Mouse (Mus musculus): ENCODE data around the gene Trappc1. TPM values are rescaled to one million over a fixed set of nuclear protein-coding genes. Genes with fewer than 3 reads are reported as not detected.

Trappc1 gene
- polyA plus RNA-seq, 1 experiment from 2014 or later, result 147 TPM

DNA sequence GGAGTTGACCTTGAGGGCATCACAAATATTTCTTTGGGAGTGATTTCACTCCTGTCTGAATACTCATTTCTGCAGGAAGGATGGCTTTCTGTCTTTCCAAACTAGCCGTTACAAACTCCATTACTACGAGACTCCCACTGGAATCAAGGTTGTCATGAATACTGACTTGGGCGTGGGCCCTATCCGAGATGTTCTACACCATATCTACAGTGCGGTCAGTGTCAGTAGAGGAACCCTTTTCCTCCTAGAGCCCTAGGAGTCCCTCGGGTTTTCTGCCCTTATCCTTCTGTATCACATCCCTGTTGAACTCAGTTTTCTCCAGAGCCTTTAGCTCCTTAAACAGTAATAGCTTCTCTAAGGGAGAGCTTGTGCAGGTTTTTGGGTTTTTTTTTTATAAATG is 969 bp downstream of the Trappc1 start:
- H3K9me3 ChIP-seq (ENCODE audit: control insufficient read depth, low read depth, low read length), result no peaks in the 10 kb centered on the region
- H3K27me3 ChIP-seq (ENCODE audit: control insufficient read depth, insufficient read depth, low read length), result peaks cover 3% of the 10 kb centered on the region; the same call in 1 of the 2 replicates
- peak overlapping the region; percentile 88; the same call in 1 of the 2 replicates for H3K4me2 ChIP-seq (replicated peaks; ENCODE audit: low read depth, low read length)
- peaks cover 23% of the 10 kb centered on the region for H3K4me1 ChIP-seq (ENCODE audit: control insufficient read depth, insufficient read depth, low read length)
- 78% methylated on average over 6 of the region's 6 CpGs for WGBS
- no peak for ATAC-seq (ENCODE audit: insufficient number of reproducible peaks, insufficient read depth, low FRiP score, low read depth)
- no peak overlapping the region for H3K27ac ChIP-seq (ENCODE audit: low read length)
- peaks cover 2% of the 10 kb centered on the region; the same call in 1 of the 2 replicates for H3K36me3 ChIP-seq (ENCODE audit: control insufficient read depth, insufficient read depth, low read length)
- H3K4me3 ChIP-seq (ENCODE audit: low read depth, low read length), result peak overlapping the region; percentile 67; the same call in 1 of the 2 replicates
- no peak overlapping the region for H3K9ac ChIP-seq (replicated peaks; ENCODE audit: low read depth, low read length)

GRCm38 (mm10) chr11:69325628-69326407 is 2.0 kb downstream of the Trappc1 start, which contains the start of gene Kcnab3:
Gene Kcnab3, plus strand, starts transcription at chr11:69326258.
- H3K4me1 ChIP-seq (ENCODE audit: control insufficient read depth, insufficient read depth, low read length), result peaks cover 23% of the 10 kb centered on the region
- no peaks in the 10 kb centered on the region for H3K36me3 ChIP-seq (ENCODE audit: control insufficient read depth, insufficient read depth, low read length)
- ATAC-seq (ENCODE audit: insufficient number of reproducible peaks, insufficient read depth, low FRiP score, low read depth), result peak; percentile 70; the same call in 1 of the 2 replicates
- no peak within 1 kb of the TSS for H3K27ac ChIP-seq (ENCODE audit: low read length)
- peak within 1 kb of the TSS; percentile 97 for H3K4me2 ChIP-seq (replicated peaks; ENCODE audit: low read depth, low read length)
- peak within 1 kb of the TSS; percentile 28; the same call in 1 of the 2 replicates for H3K9ac ChIP-seq (replicated peaks; ENCODE audit: low read depth, low read length)
- H3K9me3 ChIP-seq (ENCODE audit: control insufficient read depth, low read depth, low read length), result no peaks in the 10 kb centered on the region
- peak within 1 kb of the TSS; percentile 54 for H3K4me3 ChIP-seq (ENCODE audit: low read depth, low read length)
- 10% methylated on average over 26 of the region's 26 CpGs for WGBS
- H3K27me3 ChIP-seq (ENCODE audit: control insufficient read depth, insufficient read depth, low read length), result peaks cover 3% of the 10 kb centered on the region; the same call in 1 of the 2 replicates

DNA sequence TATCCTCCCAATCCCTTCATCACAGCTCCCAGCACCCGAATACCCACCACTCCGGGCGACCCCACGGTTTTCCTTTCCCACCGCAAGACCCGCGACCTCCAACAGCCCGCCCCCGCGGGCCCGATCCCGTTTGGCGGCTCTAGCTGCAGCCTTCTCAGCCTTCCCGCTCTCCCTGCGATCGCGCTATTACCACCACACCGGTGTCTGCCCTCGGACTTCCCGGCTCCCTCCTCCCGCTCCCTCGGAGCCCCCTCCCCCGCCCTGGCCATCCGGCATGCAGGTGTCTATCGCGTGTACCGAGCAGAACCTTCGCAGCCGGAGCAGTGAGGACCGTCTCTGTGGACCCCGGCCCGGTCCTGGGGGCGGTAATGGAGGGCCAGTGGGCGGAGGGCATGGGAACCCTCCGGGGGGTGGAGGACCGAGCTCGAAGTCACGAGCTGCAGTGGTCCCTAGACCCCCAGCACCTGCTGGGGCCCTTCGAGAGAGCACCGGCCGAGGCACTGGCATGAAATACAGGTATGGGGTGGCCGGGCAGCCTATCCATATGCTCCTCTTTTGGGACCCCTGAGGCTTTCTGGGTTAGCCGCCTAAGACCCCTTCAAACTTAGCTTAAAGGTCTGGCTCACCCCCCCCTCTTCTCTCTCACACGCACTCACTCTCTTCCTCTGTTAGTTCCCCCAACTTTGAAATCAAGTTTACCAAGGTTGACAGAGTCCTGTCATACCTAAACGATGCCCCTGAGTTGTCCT is 2.8 kb downstream of the Trappc1 start:
- no peak overlapping the region for H3K27ac ChIP-seq (ENCODE audit: low read length)
- no peaks in the 10 kb centered on the region for H3K36me3 ChIP-seq (ENCODE audit: control insufficient read depth, insufficient read depth, low read length)
- peak overlapping the region; percentile 97 for H3K4me2 ChIP-seq (replicated peaks; ENCODE audit: low read depth, low read length)
- 2% methylated on average over 45 of the region's 45 CpGs for WGBS
- H3K27me3 ChIP-seq (ENCODE audit: control insufficient read depth, insufficient read depth, low read length), result peaks cover 3% of the 10 kb centered on the region; the same call in 1 of the 2 replicates
- H3K4me3 ChIP-seq (ENCODE audit: low read depth, low read length), result peak overlapping the region; percentile 54
- H3K9ac ChIP-seq (replicated peaks; ENCODE audit: low read depth, low read length), result peak overlapping the region; percentile 28; the same call in 1 of the 2 replicates
- H3K4me1 ChIP-seq (ENCODE audit: control insufficient read depth, insufficient read depth, low read length), result peaks cover 28% of the 10 kb centered on the region
- no peak for ATAC-seq (ENCODE audit: insufficient number of reproducible peaks, insufficient read depth, low FRiP score, low read depth)
- no peaks in the 10 kb centered on the region for H3K9me3 ChIP-seq (ENCODE audit: control insufficient read depth, low read depth, low read length)

GRCm38 (mm10) chr11:69327157-69327442 is 3.3 kb downstream of the Trappc1 start:
- no peaks in the 10 kb centered on the region for H3K9me3 ChIP-seq (ENCODE audit: control insufficient read depth, low read depth, low read length)
- 15% methylated on average over 9 of the region's 9 CpGs for WGBS

DNA sequence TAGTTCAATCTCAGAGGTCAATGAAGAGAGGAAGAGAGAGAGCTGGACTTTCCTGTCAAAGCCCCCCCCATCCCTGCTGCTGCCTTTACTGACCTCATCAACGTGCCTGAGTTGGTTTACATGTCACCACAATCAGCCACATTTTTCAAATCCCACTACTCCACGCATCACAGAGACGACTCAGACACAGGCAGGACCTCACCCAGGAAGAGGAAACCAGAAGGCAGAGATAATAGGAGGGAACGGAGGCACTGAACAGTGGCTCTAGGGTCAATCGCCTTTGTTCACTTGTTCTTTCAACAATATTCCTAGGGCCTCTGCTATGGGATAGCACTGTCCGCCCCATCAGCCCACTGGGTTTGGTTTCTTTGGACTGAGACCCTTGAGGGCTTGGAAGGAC is 3.9 kb downstream of the Trappc1 start:
- Histone ChIP-seq H3K9me3 (ENCODE audit: control insufficient read depth, low read depth, low read length) (no peaks in the 10 kb centered on the region), H3K27ac (ENCODE audit: low read length) (no peak overlapping the region), H3K27me3 (ENCODE audit: control insufficient read depth, insufficient read depth, low read length) (peaks cover 3% of the 10 kb centered on the region; the same call in 1 of the 2 replicates), H3K4me1 (ENCODE audit: control insufficient read depth, insufficient read depth, low read length) (peaks cover 26% of the 10 kb centered on the region), H3K9ac (replicated peaks; ENCODE audit: low read depth, low read length) (no peak overlapping the region), H3K36me3 (ENCODE audit: control insufficient read depth, insufficient read depth, low read length) (no peaks in the 10 kb centered on the region), H3K4me3 (ENCODE audit: low read depth, low read length) (no peak overlapping the region), H3K4me2 (replicated peaks; ENCODE audit: low read depth, low read length) (no peak overlapping the region)
- no peak for ATAC-seq (ENCODE audit: insufficient number of reproducible peaks, insufficient read depth, low FRiP score, low read depth)
- 47% methylated on average over 6 of the region's 6 CpGs for whole genome bisulfite sequencing

More at GRCm38 (mm10) chr11:69327157-69327442, 3.3 kb downstream of the Trappc1 start:
- H3K9ac ChIP-seq (replicated peaks; ENCODE audit: low read depth, low read length), result no peak overlapping the region
- H3K4me1 ChIP-seq (ENCODE audit: control insufficient read depth, insufficient read depth, low read length), result peaks cover 27% of the 10 kb centered on the region
- peak overlapping the region; percentile 54; the same call in 1 of the 2 replicates for H3K4me3 ChIP-seq (ENCODE audit: low read depth, low read length)
- H3K4me2 ChIP-seq (replicated peaks; ENCODE audit: low read depth, low read length), result peak overlapping the region; percentile 97; the same call in 1 of the 2 replicates
- H3K27me3 ChIP-seq (ENCODE audit: control insufficient read depth, insufficient read depth, low read length), result peaks cover 3% of the 10 kb centered on the region; the same call in 1 of the 2 replicates
- no peak overlapping the region for H3K27ac ChIP-seq (ENCODE audit: low read length)
- ATAC-seq (ENCODE audit: insufficient number of reproducible peaks, insufficient read depth, low FRiP score, low read depth), result no peak
- no peaks in the 10 kb centered on the region for H3K36me3 ChIP-seq (ENCODE audit: control insufficient read depth, insufficient read depth, low read length)

- no peak overlapping the region for H3K4me2 ChIP-seq (replicated peaks; ENCODE audit: low read depth, low read length)
- H3K4me1 ChIP-seq (ENCODE audit: control insufficient read depth, insufficient read depth, low read length), result peaks cover 24% of the 10 kb centered on the region
- H3K4me3 ChIP-seq (ENCODE audit: low read depth, low read length), result no peak overlapping the region
- no peaks in the 10 kb centered on the region for H3K36me3 ChIP-seq (ENCODE audit: control insufficient read depth, insufficient read depth, low read length)
- H3K9me3 ChIP-seq (ENCODE audit: control insufficient read depth, low read depth, low read length), result no peaks in the 10 kb centered on the region
- ATAC-seq (ENCODE audit: insufficient number of reproducible peaks, insufficient read depth, low FRiP score, low read depth), result no peak
- 89% methylated on average over 6 of the region's 6 CpGs for WGBS
- peaks cover 3% of the 10 kb centered on the region; the same call in 1 of the 2 replicates for H3K27me3 ChIP-seq (ENCODE audit: control insufficient read depth, insufficient read depth, low read length)
- no peak overlapping the region for H3K27ac ChIP-seq (ENCODE audit: low read length)
- H3K9ac ChIP-seq (replicated peaks; ENCODE audit: low read depth, low read length), result no peak overlapping the region
Measured at GRCm38 (mm10) chr11:69328517-69328916, 4.7 kb downstream of the Trappc1 start.

DNA sequence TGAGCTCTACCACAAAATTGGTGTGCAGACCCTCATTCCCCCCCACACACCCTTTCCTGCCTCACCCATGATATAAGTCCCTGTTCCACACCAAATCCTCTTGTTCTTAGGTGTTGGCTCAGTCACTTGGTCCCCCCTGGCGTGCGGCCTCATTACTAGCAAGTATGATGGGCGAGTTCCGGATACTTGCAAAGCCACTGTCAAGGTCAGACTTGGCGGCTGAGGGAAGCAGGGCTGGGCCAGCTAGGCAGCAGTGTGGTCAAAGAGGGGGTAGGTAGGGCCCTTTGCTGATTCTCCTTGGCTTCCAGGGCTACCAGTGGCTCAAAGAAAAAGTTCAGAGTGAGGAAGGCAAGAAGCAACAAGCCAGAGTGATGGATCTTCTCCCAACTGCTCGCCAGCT is 7.4 kb downstream of the Trappc1 start:
- Histone ChIP-seq H3K27me3 (ENCODE audit: control insufficient read depth, insufficient read depth, low read length) (peaks cover 3% of the 10 kb centered on the region; the same call in 1 of the 2 replicates), H3K4me3 (ENCODE audit: low read depth, low read length) (no peak overlapping the region), H3K4me2 (replicated peaks; ENCODE audit: low read depth, low read length) (no peak overlapping the region), H3K27ac (ENCODE audit: low read length) (no peak overlapping the region), H3K36me3 (ENCODE audit: control insufficient read depth, insufficient read depth, low read length) (no peaks in the 10 kb centered on the region), H3K4me1 (ENCODE audit: control insufficient read depth, insufficient read depth, low read length) (peaks cover 23% of the 10 kb centered on the region), H3K9ac (replicated peaks; ENCODE audit: low read depth, low read length) (no peak overlapping the region), H3K9me3 (ENCODE audit: control insufficient read depth, low read depth, low read length) (no peaks in the 10 kb centered on the region)
- WGBS, result 78% methylated on average over 6 of the region's 6 CpGs
- no peak for ATAC-seq (ENCODE audit: insufficient number of reproducible peaks, insufficient read depth, low FRiP score, low read depth)

GRCm38 (mm10) chr11:69331929-69332405 is 8.2 kb downstream of the Trappc1 start:
- ATAC-seq (ENCODE audit: insufficient number of reproducible peaks, insufficient read depth, low FRiP score, low read depth), result peak; percentile 56; the same call in 1 of the 2 replicates
- Histone ChIP-seq H3K27ac (ENCODE audit: low read length) (peak overlapping the region; percentile 1; the same call in 1 of the 2 replicates), H3K27me3 (ENCODE audit: control insufficient read depth, insufficient read depth, low read length) (no peaks in the 10 kb centered on the region), H3K9me3 (ENCODE audit: control insufficient read depth, low read depth, low read length) (no peaks in the 10 kb centered on the region), H3K36me3 (ENCODE audit: control insufficient read depth, insufficient read depth, low read length) (no peaks in the 10 kb centered on the region), H3K4me1 (ENCODE audit: control insufficient read depth, insufficient read depth, low read length) (peaks cover 20% of the 10 kb centered on the region), H3K4me3 (ENCODE audit: low read depth, low read length) (peak overlapping the region; percentile 36), H3K9ac (replicated peaks; ENCODE audit: low read depth, low read length) (peak overlapping the region; percentile 39), H3K4me2 (replicated peaks; ENCODE audit: low read depth, low read length) (peak overlapping the region; percentile 41)
- 2% methylated on average over 24 of the region's 24 CpGs for WGBS
